Mouse (Mus musculus): ENCODE measurements at regions not wholly inside any gene's neighbourhood (a gene's known extent, or its start where the extent isn't known, plus 50 kb on each side); places are given as distances from the start of the nearest gene placed in this dataset.

DNA sequence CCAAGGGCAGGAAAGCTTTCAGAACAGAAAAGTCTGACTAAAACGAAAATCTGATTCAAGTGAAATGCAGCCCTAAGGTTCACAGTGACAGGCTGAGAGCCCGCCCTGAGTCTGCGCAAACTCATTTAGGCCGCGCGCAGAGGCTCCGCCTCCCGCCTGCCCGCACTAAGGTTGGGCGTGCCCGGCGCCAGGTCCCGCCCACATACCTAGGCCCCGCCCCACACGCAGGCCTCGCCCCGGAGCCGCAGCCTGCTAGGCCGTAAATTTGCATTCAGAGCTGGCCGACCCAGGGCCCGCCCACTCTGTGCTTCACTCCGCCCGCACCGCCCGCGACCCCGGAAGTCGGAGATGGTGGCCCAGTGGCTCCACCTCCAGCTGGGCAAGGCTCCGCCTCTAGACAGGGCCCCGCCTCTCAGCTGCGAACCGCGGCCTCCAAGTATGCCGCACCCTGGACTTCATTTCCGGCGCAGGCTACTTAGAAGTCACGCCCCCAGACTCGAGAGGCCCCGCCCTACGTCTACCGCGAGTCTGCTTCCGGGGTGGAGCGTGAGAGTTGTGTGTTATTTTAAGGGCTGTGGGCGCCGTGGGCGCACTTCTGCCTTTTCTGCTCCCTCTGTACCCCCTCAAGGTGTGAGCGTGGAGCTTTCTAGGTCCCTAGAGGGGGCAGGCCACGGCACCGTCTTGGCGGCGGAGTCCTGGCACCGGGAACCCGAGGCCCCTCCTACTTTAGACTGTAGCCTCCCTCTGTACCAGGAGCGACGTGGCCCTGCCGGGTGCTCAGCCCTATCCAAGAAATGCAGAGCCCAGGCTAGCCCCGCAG is 52.3 kb upstream of the Wnt7b start:
- ATAC-seq (ENCODE audit: insufficient number of reproducible peaks, low FRiP score, low TSS enrichment) = peak; percentile 92

DNA sequence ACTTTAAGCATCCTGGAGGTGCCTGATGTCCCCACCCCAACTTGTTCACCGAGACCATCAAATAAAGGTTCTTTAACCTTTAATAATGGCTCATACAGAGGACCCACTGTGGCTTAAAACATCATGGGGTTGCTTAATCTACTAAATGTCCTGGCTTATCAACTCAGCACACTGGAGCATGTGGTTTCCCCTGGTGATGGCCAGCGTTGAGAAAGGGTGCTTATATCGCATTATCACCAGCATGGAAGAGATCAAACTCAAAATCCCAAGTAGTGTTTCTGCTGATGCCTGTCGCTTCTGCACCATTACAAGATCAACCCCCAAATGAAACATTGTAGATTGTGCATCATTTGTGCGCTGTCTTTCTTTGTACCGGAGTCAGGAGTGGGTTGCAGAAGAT is 53.2 kb upstream of the Wnt7b start:
- ATAC-seq (ENCODE audit: insufficient number of reproducible peaks, low FRiP score, low TSS enrichment) = no peak

DNA sequence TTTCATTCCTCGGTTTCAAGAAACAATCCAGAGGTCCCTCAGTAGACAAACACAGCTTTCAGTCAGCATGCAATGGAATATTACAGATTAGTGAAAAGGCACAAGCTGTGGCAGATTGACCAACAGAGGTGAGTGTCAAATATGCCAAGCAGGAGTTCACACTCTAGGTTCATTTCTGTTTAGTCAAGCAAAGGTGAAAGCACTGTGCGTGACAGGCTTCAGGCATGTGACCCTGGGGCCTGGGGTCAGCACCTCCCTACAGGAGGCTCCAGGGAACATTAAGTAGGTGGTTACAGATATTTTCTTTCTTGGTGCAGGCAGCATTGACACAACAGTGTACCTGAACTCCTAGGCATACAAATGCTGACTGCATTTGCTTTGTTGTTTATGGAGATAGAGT is 57.3 kb upstream of the Wnt7b start:
- ATAC-seq (ENCODE audit: insufficient number of reproducible peaks, low FRiP score, low TSS enrichment) = no peak

DNA sequence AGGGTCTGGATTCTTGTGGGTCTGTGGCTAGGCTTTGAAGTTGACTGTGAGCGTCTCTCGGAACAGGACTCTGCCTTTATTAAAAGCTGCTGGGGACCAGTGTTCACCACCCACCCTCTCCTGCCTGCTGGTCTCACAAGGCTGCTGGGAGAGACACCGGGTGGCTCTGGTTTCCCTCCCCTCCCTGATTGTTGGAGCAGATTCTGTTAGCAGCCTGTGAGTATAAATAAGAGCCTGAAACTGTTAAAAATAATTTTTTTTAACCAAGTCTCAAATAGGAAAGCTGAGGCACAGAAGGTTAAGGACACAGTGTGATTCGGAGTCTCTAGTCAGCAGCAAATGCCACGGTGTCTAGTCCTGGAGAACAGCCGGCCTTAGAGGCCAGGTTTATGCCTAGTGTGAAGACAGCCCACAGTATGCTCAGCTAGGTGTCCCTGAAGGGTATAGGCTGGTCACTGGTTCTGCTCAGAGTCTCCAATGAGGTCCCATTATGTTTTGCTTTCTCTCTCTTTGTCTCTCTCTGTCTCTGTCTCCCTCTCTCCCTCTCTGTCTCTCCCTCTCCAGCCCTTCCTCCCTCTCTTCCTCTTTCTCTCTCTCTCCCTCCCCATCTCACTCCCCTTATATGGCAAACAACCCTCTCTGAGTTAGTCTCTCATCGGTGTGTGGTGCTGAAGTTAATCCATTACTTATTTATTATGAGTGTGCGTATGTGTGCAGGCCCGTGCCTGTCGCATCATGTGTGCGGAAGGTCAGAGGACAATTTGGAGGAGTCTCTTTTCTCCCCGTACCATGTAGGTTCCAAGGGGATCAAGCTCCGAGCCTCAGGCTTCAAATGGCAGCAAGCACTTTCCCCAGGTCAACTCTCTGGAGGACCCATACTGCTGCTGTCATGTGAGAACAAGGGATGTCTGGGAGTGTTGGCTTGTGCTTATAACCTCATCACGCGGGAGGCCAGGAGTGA is 59.1 kb upstream of the Wnt7b start:
- no peak for ATAC-seq (ENCODE audit: insufficient number of reproducible peaks, low FRiP score, low TSS enrichment)

DNA sequence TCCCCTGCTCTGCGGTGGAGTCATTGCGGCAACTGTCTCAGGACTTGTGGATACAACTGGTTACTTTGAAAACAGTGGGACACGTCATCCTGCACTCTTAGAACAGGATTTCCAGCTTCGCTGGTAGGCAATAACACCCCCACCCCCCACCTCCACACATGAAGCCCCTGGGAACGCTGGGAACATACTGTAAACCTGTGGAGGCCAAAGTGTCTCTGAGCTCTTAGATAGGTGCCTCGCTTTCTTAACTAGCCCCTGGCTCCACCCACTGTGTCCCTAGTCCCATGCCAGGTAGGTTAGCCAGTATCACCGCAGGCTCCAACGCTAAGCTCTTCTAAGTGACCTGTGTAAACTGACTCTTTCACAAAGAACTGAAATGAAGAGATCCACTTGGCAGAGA is 63.1 kb upstream of the Wnt7b start:
- no peak for ATAC-seq (ENCODE audit: insufficient number of reproducible peaks, low FRiP score, low TSS enrichment)

DNA sequence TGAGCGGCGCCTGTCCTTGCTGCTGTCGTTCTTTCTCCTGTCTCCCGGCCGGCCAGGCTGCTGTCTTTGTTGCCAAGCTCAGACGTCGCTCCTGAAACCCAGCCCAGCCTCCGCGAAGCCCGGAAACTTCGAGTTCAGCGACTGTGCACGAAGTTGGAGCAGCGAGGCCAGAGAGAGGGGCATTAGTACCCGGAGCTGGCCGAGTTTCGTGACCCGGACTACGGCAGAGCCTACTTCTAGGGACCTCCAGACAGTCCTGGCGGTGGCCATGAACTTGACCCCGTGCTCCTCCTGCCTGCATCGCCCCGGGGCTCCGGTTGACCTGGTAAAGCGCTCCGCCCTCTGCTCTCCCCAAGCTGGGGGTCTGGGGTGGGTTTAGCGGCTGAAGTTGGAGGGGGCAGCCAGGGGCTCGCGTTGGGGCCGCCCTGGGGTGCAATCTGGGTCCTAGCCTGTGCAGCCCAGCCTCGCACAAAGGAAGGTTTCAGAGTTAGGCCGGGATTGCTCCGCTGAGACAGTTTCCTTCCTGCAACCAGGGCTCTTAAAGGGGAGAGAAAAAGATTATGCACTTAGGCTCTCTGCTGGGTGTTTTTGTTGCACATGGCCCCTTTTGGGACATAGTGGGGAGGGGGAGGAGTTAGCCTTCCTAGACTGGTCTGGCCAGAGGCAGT is 63.8 kb upstream of the Wnt7b start:
- no peak for ATAC-seq (ENCODE audit: insufficient number of reproducible peaks, low FRiP score, low TSS enrichment)

DNA sequence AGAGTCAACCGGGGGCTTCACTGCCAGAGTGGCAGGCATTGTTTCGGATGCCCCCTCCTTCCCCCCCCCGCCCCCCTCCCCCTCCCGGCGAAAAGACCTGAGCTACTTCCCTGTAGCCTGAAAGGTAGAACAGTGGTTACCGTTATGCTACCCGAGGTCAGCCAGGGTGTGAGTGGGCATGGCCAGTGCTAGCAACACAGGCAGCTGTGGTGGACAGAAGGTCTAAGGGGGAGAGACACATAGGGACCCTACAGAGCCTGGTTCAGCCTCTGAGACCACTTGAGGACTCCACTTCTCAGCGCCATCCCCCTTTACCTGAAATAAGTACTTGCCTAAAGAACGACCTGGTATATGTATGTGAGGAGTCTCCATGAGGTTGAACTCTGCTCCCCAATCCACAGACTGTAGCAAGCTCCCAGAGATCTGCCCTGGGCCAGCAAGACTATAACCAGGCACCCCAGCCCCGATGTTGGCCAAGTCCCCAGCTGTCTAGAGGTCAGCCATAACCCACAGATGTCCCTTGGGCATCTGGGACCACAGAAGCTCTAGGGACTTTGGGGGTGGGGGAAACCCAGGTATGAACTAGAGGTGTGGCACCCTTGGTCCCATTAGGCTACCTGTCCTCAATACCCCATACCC is 64.5 kb upstream of the Wnt7b start:
- ATAC-seq (ENCODE audit: insufficient number of reproducible peaks, low FRiP score, low TSS enrichment) = no peak

DNA sequence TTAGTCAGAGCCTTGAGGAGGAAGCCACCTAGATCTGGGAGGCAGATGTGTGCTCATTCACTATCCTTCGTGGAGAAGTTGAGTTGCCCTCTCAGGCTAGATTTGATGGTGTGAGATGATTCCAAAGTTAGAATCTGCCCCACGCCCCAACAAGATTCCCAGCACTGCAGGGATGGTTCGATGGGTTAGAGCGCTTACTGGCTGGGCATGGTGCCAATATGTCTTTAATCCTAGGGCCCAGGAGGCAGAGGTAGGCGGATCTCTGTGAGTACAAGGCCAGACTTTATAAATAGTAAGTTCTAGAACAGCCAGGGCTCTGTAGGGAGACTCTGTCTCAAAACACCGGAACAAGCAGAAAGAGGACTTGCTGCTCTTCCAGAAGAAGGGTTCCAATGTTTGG is 65.3 kb upstream of the Wnt7b start:
- no peak for ATAC-seq (ENCODE audit: insufficient number of reproducible peaks, low FRiP score, low TSS enrichment)

DNA sequence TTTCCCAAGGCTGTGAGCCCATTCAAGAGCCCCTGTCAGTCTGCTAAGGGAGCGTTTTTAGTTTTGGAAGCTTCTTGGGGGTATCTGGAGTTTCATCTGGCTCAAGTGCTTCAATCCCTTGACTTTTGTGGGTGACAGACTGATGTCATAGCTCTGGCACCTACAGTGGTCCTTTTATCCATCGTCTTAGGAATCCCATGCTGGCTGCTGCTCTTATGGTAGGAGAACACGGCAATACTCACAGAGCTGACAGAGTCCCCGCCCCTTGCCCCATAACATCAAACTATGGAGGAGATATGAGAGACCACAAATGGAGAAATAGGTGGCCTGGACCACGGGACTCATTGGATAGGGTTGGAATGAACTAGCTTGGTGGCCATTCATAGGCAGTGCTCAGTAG is 68.0 kb upstream of the Wnt7b start:
- ATAC-seq (ENCODE audit: insufficient number of reproducible peaks, low FRiP score, low TSS enrichment) = no peak

DNA sequence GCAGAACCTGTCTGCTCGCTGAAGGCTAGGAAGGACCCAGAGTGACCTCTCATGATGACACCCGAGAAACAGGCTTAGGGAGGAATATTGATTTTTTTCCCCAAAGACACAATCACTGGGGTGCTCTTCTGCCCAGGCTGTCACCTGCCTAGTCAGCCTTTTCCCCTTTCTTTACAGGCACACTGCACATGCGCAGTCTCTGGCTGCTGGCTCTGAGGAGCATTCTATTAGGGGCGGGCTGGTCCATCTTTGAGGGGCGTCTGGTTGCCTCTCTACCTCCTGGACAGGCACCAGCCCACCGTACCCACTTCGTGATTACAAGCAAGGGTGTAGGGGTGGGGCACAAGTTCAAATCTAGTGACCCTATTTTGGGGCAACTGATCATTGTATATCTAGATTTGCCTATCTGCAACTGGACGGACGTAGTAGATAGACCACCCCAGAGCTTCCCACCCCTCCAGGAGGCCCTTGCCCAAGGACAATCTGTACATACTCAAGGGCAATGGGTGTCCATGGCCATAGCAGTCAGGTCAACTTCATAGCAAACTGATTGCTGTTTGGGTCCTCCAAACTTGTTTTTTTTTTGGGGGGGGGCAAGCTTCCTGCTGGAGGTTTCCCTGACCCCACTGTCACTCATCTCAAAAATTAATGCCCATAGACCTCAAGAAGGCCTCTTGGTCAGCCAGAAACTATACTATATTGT is 69.6 kb upstream of the Wnt7b start:
- ATAC-seq (ENCODE audit: insufficient number of reproducible peaks, low FRiP score, low TSS enrichment) = no peak

DNA sequence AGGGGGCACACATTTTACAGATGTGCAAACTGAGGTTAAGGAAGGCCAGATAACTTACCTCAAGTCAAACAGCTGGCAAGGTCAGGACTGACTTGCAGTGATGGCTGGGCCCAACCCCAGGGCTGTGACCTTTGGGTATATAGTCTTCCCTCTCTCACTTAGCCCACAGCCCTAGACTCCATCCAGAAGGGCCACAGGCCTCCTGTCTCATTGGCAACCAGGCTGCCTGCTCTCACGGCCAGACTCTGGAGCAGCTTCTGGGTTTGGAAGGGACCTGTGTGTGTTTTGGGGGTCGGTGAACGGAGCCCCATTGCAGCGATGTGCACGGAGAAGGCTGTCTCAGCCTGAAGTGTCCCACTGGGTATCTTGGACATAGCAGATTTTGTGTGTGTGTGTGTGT is 70.2 kb upstream of the Wnt7b start:
- ATAC-seq (ENCODE audit: insufficient number of reproducible peaks, low FRiP score, low TSS enrichment) = no peak

DNA sequence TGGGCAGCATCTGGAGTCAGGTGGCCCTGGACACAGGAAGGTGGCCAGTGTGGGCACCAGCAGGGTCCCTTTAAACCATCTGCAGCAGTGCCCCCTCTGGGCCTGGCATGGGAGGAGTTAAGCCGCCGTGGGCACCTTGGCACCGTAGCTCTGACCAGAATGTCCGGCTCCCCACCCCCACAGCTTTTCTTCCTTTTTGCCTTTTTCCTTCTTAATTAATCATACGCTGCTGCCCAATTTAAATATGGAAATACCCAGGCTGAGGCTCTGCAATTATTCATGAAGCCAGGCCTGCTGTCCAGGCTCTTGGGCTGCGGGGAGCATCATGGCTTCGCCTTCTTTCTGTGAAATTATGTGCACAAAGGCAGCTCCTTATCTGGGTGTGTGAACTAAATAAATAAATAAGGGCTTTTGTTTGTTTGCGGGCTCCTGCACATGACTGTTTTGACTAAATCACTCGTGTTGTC is 70.6 kb upstream of the Wnt7b start:
- ATAC-seq (ENCODE audit: insufficient number of reproducible peaks, low FRiP score, low TSS enrichment) = no peak

DNA sequence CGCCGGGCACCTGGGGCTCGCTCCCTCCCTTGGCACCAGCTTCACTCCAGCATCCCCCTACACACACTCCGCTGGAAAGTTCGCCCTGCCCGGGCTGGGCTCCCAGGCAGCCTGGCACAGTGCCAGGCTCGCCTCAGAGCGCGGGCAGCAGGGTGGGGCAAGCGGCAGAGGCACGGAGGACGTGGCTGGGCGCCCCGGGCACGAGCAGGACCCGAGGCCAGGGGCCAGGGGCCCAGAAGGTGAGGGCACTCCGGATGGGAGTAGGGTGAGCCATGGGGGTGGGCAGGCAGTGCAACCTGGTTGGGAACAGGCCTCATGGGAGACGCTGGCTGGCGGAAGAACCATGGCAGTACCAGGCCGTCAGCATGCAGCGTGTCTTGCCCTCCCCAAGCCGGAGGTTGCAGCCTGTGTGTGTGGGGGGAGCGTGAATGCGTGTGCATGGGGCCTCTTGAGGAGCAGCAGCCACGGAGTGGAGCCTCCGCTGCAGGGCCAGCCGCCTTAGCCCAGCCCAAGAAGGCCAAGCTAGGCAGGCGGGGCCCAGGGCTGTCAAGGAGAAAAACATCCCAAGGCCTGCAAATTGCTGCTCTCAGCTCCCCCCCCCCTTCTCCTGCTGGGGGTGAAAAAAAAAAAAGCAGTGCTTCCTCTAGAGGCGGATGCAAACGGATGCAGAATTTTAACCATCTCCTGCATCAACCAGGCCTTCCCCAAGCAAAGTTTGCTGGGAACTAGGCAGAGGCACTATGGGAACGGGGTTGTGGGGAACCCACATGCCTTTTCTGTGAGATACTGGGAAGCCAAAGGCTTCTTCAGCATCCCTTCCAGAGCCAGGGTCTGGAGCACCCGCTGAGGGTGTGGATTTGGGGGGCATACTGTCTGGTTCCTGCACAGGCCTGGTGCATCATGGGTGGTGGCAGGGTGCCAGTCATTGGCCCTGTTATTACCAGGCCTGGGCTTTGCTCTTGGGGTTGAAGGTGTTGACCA is 71.4 kb upstream of the Wnt7b start:
- ATAC-seq (ENCODE audit: insufficient number of reproducible peaks, low FRiP score, low TSS enrichment) = peak; percentile 67

DNA sequence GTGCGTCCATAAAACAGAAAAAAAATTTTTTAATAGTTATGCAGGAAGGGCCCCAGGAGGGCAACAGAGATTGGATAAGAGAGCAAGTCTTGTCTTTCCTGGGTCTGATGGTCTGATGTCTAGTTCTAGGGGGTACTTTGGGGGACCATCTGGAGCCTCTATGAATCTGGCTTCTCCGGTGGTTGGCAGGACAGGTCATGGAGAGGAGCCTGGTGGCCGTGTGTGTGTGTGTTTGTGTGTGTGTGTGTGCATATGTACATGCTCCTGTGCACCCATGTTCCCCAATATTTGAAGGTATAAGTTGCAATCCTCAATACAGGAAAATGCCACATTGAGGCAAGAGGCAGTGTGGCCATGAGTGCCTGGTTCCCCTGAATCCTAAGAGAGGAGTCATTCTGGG is 72.5 kb upstream of the Wnt7b start:
- ATAC-seq (ENCODE audit: insufficient number of reproducible peaks, low FRiP score, low TSS enrichment) = no peak

DNA sequence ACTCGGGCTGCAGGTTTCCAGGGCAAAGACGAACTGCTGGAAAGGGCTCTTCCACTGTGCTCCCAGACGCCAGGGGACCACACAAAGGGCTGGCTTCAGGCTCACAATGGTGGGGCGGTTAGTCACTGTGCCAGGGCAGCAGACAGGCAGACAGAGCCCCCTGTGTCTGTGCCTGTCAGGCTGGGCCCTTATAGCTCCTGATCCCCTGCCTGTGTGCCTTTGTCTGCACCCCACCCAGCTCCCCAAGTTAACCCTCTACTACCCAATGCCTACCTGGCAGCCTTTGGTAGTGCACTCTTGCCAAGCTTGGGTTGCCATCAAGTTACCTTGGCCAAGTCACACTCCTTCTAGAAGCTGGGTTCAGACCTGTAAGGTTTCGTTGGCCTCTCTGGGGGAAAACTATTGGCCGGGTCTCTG is 73.5 kb upstream of the Wnt7b start:
- no peak for ATAC-seq (ENCODE audit: insufficient number of reproducible peaks, low FRiP score, low TSS enrichment)

DNA sequence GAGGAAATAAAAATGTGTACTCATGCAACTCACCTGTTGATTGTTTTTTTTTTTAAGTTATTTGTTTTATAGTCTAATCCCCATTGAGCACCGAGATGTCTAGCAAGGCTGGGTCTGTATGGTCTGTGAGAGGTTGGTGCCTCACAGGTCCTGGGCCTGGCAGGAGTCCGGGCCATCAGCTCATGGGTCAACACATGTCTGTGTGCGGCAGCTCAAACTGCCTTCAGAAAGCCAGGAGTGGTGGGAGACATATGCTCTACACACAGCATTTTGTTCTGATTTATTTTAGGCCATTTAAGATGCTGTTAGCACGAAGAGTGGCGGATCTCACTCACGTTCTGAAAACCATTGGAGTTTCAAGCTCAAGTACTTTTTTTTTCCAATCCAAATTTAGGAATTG is 74.6 kb upstream of the Wnt7b start:
- no peak for ATAC-seq (ENCODE audit: insufficient number of reproducible peaks, low FRiP score, low TSS enrichment)

DNA sequence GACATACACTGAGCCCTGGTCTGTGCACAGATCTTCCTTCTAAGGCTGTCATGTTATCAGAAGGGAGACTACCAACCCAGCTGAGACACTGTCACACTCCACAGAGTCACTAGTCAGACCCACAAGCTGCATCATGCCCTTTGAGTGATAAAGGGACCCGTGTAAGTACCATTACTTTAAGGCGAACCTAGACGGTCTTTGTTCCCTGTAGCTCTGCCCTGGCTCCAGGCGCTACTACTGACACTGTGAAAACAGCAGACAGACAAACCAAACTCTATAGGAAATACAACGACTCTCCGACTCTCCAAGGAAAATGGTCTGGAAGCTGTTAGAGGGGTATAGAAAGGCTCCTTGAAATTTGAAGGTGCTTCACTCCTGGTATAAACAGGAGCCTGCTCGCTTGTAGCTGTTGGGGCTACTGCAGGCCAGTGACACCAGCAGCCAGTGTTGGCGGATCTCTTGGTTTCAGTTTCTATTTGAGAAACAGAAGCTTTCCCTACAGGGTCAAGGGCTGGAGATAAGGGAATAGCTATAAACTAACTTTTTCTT is 75.2 kb upstream of the Wnt7b start:
- no peak for ATAC-seq (ENCODE audit: insufficient number of reproducible peaks, low FRiP score, low TSS enrichment)

DNA sequence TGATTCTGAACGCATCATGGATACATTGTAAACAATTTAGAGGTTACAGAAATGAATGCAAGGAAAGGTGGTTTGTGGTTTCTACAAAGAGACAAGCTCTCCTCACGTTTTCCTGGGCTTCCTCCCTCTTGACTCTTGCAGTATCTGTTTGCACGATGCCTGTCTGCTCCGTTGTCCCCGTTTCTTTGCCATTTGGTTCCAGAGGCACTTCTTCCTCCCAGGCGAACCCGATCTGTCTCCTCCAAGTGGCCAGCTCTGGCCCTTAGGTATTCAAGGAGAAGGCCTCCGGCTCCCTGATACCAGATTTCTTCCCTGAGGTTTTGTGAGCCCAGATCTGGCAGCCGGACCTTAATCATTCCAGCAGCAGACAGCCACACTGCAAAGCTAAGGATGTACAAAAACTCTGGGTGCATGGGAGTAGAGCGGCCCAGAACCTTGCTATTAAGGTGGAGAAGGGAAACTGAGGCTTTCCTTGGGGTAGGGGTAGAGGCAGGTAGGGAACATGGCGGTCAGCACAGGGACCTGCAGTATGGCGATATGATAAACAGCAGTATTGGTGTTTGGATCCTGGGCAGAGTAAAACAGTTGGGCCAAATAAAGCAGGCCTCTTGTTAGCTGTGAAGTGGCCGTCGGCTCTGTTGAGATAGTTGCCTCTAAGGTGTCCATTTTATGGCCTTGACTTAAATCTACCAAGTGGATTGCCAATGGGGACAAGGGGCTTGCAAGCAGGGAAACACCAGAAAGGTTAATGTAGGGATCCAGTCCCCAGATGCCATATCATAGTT is 76.0 kb upstream of the Wnt7b start:
- no peak for ATAC-seq (ENCODE audit: insufficient number of reproducible peaks, low FRiP score, low TSS enrichment)
